Mouse (Mus musculus) ES-Bruce4 (cell line): ENCODE results near the gene Gm45208.

Source experiments
- CTCF ChIP-seq: IDR thresholded peaks from one replicate; pipeline ENCODE4 v1.8.1; 2011; ENCODE audit warnings: low read depth, low read length
- EP300 ChIP-seq: IDR thresholded peaks from 2 replicates; pipeline ENCODE4 v1.6.1; 2011; ENCODE audit warnings: low read depth, low read length; ENCODE audit not compliant: insufficient read depth
- POLR2A ChIP-seq: IDR thresholded peaks from one replicate; pipeline ENCODE4 v1.8.1; 2011; ENCODE audit warnings: low read length; ENCODE audit not compliant: insufficient read depth

- TF ChIP-seq CTCF: no peak
- no peak for TF ChIP-seq POLR2A
- no peak for TF ChIP-seq EP300
These were observed 11.6 kb downstream of the Gm45208 start for GRCm38 (mm10) chrX:7733571-7734156.
